Mouse (Mus musculus) adrenal gland, adult (tissue): ENCODE data around the gene Cdsn.
A peak's percentile ranks its signal among the peaks of the same experiment; 100 is the strongest.

ENCODE experiments used
- DNase-seq, 2 experiments: peaks; one replicate each; pipeline ENCODE4 v3.0.0; 2022 to 2023; ENCODE audit warnings: low spot score in 1 of 2; ENCODE audit not compliant: inconsistent age in 2 of 2

The Cdsn gene

DNA sequence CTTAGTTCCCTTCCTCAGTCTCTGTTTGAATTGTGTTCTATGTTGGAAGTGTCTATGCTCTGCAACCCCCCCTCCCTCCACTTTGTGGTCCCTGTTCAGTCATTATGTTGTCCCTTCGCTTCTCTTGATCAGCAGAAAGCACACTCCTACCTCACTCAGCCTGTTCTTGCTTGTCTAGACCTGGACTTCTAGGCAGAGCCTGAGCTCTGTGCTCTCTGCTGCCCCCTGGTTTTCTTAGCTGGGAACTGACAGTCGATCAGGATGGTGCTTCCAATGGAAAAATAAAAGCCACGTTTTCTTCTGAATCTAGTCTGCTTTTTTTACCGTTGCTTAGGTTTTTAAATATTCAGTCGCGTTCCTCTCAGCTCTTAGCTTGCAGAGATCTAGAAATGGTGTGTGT, 17.6 kb upstream of the Cdsn start:
- DNase-seq = peak; percentile 70 to 90

DNA sequence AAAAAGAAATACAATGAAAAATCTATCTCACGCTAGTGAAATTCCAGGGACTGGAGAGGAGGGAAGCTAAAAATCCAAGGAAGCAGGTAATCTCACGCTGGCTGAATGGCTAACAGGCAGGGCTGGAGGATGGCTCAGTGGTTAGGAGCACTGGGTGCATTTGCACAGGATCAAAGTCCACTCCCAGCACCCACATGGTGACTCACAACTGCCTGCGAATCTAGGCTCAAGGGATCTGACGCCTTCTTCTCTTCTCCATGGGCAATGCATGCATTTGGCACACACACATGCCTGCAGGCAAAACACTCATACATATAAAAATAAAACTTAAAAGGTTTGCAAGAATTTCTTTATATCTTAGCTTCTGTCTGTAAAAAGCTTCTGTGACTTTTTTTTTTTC, 14.5 kb upstream of the Cdsn start:
- no peak for DNase-seq

DNA sequence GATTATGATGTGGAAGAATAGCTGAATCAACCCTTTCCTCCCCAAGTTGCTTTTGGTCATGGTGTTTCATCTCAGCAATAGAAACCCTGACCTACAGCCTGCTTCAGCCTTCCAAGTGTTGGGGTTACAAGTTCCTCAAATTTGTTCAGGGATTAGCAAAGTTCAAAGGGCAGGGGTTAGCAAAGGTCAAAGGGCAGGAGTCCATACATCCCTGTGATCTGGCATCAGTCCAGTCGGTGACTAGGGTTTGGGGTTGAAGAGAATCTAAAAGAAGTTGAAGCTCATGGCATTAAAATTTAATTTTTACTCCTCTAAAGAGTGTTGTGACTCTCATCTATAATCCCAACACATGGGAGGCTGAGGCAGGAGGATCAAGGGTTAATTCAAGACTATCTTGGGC, 13.5 kb upstream of the Cdsn start:
- no peak for DNase-seq

DNA sequence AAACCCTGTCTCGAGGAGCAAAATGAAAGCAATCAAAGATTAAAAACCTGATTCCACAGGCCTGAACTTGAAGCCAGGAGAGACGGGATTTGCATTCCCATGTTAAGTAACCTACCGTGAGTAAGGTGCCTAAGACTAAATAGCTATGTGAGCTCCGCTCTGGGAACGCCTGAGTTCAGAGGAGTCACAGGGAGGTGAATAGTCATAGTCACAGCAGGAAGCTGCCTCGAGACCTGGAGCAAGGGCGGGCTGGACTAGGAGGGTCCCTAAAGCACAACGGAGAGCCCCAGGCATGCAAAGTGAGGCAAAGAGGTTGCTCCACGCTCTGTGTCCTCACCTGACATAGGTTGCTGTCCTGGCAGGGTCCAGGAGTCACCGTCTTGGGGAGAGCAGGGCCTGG, 12.4 kb upstream of the Cdsn start:
- DNase-seq = no peak

DNA sequence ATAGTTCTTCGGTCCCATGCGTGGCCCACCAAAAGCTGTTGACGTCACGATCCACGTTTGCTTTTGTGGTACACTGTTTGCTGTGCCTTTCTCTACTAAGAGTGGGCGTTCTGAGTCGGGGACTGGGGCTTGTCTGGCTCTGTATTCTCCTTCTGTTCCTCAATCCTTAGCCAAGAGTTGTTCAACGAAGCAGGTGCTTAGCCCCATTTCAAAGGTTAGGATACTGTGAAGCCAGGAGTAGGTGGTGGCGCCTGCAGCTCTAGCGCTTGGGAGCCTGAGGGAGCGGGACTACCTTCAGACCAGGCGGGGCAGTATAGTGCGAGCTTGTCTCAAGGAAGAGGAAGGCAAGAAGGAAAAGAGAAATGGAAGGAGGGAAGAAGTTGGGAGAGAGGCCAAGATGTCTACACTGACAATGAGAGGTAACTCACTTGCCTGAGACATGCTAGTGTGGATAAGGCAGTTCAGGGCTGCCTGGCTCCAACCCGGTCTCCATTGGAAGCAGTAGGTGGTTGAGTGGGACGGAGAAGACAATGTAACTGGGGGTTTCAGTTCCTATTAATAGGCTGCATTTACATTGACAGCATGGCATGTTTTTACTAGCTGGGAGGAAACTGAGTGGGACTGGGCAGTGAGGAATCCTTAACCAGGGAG, 9.0 kb upstream of the Cdsn start:
- DNase-seq = no peak

DNA sequence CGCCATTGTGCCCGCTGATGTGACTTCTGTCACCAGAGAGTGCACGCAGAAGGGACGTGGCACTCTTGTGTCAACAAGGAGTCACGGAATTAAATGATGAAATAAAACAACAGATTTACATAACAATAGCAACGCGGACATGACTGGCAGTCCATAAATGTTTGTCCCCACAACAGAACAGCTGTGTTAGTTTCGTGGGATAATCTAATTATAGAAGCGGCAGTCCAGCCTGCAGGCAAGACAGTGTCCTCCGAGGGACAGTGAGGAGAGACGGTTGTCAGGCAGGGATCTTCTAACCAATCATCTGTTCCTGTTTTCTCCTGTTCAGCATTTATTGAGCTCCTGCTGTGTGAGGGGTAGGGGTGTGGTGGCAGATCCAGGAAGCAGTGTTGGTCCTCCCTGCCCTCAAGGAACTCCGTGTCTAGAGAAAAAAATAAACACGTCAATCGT, 8.5 kb upstream of the Cdsn start:
- no peak for DNase-seq

DNA sequence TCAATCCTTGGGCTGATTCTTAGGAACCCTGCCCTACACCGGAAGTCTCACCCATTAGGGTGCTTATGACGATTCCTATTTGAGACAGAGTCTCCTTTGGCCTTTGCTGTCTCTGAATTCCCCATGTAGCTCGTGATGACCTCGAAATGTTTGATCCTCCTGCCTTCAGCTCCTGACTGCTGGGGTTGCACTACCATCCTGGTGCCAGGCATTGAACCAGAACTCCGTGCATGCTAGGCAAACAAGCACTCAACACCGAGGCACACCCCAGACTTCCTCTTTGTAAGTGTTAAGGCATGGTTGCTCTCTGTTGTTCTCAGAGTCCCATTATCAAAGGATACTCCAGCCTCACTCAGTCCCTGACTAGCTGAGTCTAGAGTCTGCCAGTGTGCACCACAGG, 7.9 kb upstream of the Cdsn start:
- no peak for DNase-seq

DNA sequence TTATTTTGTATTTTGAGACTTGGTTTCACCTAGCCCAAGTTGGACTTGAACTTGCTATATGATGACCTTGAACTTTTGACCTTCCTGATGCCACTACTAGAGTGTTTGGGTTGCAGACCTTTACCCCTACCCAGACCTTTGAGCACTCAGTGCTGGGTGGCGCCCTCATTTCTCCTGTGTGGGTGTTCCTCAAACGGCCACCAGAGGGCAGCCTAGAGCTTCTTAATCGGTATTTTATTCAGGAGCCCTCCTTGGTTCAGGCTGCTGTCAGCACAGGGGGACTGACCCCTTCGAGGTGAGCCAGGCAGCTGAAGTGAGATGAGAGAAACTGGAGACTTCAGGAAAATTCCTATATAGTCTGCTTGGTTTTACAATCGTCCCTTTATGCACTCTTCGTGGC, 7.2 kb upstream of the Cdsn start:
- peak; percentile 38 to 83 for DNase-seq

DNA sequence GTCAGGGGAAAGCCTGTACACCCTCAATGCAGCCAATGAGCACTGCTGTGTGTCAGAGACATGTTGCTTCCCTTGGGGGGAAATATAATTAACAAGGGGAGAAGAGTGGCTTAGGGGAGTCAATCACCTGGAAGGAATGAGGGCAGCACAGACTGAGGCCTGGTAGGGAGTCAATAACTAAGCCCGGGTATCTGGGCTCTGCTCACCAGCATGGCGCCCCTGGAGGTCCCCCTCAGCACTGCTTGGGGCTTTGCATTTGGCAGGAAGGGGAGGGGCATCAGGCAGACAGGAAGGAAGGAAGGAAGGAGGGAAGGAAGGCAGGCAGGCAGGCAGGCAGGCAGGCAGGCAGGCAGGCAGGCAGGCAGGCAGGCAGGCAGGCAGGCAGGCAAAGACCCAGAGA, 4.5 kb upstream of the Cdsn start:
- DNase-seq = no peak

DNA sequence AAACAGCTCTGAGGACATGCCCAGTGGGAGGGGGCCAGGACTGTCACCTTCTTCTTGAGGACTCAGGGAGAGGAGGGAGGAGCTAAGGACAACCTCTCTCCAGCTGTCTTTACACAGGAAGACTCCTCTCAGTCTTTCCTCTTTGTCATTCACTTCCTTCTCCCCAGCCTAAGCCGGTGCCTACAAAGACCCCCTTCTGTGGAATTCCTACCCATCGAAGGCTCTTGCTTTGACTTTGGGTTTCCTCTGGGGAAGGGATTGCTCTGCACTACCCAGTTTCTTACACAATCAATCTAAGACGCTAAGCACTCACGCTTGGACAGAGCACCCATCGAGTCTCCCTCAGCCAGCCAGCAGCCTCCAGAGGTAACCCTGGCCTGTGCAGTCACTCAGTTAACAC, 3.3 kb upstream of the Cdsn start:
- DNase-seq = no peak

DNA sequence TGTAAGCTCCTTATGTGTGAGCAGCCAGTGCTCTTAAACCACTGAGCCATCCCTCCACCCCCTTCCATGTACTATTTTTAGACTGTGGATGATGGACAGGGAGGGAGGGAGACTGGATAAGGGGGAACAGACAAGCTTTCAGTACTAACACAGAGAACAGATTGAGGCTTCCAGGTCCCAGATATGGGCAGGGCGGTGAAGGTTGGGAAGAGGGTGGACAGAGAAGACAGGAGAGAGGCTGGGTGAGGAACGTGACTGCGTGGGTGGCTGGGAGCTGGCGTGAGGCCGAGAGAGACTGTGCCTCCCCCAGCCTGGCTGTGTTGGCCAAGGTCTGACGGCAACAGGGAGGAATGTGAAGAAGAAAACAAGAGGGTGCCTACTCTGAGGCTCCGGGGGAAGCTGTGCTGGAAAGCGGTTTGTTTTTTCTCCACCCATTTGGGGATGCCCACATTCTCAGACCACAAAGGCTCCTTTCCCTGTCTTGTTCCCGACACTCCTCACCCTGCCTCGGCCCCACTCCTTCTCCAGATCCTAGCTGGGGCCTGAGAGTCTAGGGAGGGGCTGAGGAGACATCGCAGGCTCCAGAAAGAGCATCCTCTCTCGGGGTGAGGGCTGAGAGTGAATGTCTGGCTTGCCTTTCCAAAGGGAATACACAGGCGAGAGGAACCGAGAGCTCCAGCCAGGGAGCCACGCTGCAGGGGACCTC, 2.3 kb upstream of the Cdsn start:
- peak; percentile 85 to 94 for DNase-seq

DNA sequence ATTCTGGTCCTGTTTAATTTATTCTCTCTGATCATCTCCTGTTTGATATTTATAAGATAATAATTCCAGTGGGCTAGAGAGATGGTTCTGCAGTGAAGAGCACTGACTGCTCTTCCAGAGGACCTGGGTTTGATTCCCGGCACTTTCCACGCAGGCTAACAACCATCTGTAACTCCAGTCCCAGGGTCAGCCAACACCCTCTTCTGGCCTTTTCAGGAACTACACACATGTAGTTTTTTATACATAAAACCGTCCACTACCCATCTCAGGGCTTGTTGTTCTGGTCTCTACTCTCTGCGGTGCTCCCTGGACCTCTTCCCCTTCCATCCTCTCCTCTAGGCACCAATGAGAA, 1.8 kb upstream of the Cdsn start:
- DNase-seq = no peak

DNA sequence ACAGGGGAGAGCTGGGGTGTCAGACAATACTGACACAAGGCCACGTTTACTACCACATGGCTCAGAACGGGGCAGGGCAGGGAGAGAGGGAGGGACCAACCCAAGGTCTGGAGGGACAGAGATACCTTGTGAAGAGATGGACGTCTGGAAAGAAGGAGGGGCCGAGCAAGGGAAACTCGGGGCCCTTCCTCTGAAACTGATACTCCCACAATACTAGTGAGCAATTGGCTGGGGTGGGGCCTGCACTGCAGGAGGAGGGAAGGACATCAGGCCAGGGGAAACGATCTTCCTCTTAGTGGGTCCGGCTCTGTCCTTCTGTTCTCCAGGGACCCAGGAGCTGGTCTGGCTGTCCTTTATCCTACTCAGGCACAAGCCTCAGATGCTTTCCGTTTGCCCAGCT, 1.1 kb upstream of the Cdsn start:
- DNase-seq = peak in 1 of 2 experiments; percentile 58

DNA sequence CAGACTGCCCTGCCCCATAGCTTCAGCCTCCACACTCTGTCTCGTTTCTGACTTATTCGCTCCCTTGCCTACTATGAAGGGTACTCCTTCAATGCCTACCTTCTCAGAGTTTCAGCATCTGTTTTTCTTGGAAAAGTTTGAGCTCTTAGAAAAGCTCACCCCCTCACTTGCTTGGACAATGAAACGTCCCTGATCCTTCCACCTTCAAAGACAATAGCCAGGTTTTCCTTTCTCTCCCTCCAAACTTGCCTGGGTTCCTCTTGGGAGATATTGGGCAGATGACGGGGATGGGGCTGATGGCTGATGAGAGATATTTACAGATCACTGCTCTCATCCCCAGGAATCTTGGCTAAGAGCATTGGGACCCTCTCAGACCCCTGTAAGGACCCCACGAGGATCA, 2.4 kb downstream of the Cdsn start:
- DNase-seq = no peak

DNA sequence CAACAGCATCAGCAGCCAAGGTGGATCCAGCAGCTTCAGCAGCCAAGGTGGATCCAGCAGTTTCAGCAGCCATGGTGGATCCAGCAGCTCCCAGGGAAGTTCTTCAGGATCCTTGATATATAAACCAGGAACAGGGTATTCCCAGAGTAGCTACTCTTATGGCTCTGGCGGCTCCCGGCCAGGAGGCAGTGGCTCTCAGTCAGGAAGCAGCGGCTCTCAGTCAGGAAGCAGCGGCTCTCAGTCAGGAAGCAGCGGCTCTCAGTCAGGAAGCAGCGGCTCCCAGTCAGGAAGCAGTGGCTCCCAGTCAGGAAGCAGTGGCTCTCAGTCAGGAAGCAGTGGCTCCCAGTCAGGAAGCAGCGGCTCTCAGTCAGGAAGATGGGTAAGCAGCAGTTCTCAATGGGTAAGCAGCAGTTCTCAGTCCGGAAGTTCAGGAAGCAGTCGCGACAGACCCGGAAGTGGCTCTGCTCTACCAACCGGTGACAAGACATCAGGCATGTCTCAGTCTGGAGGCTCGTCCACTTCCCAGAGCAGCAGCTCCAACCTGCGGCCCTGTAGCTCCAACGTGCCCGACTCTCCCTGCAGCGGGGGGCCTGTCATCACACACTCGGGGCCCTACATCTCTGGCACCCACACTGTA, 3.0 kb downstream of the Cdsn start:
- no peak for DNase-seq

DNA sequence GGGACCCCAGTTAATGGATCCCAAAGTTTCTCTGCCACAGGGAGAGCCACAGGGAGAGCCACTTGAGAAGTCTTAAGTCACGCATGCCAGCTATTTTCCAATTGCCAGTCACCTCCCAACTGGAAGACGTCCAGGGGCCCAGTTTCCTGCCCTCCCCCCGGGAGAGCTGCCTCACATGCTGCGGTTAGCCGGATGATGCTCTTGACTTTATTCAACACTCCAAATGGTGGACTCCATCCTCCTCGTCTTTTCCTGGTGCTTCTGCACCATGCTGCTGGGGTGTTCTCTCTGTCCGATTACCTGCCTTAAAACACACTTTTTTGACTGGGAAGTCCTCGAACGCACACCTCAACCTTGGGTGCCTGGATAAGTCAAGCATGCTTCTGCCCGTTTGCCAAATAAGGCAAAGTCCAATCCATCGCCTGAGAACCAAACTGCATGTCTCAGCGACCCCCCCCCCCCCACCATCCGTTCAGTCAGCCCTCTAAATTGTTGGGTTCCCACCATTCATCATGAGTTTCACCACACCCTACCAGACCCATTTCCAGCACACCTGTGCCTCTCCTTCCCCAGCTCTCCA, 4.3 kb downstream of the Cdsn start:
- no peak for DNase-seq

DNA sequence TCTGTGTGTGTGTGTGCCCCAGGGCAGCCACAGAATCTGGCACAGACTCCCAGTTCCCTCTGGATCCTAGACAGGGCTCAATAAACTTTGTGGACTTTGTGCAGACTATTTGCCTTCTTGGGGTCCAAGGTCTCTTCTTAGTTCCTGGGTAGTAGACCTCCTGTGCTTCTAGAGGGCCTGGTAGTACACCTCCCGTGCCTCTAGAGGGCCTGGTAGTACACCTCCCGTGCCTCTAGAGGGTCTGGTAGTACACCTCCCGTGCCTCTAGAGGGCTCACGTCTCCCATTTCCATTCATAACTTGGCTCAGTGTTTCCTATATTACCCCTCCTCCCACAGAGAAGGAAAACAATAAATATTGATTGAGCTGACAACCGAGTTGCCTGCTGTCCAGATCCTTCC, 4.9 kb downstream of the Cdsn start:
- peak; percentile 53 to 79 for DNase-seq

DNA sequence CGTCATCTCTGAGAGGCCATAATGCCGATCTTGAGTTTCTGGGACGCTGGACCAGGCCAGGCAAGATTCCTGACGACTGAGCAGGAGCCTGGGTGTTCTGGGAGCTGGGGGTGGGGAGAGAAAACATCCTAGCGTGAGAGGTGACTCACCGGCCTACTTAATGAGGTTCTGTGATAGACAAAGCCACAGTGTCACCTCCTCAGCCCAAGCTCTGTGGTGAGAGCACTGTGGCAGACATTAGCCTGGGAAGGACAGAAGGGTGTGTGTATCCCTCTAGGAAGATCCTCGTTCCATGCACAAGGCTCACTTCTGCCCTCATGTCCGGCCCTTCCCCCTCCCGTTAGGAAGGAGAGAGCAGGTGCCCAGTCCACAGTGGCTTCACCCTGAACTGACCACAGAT, 5.4 kb downstream of the Cdsn start:
- peak; percentile 36 to 61 for DNase-seq

DNA sequence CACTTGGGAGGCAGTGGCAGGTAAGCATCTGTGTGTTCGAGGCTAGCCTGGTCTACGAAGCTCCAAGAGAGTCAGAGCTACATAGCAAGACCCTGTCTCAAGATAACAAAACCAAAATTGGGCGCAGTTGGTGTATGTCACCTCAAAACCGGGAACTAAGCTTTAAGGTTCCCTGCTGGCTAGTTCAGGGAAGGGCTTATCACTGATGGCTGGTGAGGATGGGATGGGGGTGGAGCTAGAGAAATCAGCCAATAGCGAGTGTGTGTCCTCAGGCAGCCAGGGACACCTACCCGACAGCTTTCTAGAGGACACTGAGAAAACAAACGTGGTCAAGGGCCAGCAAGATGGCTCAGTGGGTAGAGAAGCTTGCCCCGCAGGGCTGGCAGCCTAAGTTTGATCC, 6.3 kb downstream of the Cdsn start:
- no peak for DNase-seq

DNA sequence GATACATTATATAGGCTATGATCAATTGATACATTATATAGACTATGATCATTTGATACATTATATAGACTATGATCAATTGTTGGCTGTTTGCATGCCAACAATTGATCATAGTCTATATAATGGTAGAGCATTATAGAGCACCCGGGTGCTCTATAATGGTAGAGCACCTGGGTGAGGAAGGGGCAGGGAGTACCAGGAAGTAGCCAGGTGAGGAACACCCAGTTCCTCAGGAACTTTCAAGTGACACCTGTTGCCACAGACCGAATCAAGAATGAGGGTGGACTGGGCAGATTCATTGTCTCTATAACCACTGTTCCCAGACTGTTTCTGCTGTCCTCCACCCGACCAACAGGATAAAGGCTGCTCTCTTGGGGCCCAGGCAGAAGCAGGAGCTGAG, 15.2 kb downstream of the Cdsn start, which contains the start of gene 2300002M23Rik:
TSS of gene 2300002M23Rik (plus strand) at position 301 of the 400 bp plus-strand sequence.
- no peak for DNase-seq

DNA sequence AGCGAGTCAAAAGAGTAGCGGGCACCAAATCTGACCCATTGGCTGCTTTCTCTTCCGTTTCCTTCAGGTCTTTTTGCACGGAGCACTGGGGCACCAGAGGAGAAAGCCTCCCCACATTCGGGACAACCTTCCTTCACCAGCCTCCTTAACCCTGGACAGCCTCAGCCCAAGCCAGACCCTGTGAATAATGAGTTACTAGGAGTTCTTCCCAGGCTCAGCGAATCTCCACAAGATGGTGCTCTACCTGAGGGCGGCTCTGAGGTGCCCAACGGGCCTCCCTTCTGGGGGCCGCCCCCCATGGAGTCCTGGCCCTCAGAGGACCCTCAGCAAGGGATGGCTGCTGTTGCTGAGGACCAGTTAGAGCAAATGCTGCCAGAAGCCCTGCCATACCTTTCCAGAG, 15.8 kb downstream of the Cdsn start:
- DNase-seq = no peak
